Mouse (Mus musculus) neural tube, embryonic 15.5 days (tissue): ENCODE measurements around the gene Letmd1. TPM values are rescaled to one million over a fixed set of nuclear protein-coding genes. Genes with fewer than 3 reads are reported as not detected.

ENCODE experiments used
- ATAC-seq: fragments of 200-750 bp; cut with Nextera tagmentation; 2 replicates; pipeline ENCODE4 v1.8.0; 2017; ENCODE audit warnings: mild to moderate bottlenecking, moderate TSS enrichment, moderate library complexity; ENCODE audit not compliant: low FRiP score
- H3K27ac ChIP-seq: fragments of 300-500 bp; sonication (generic); replicated peaks from 2 replicates; pipeline ENCODE4 v1.5.1; 2015; ENCODE audit warnings: mild to moderate bottlenecking, inconsistent platforms
- H3K27me3 ChIP-seq: fragments of 300-500 bp; sonication (generic); replicated peaks from 2 replicates; pipeline ENCODE4 v1.6.1; 2015; ENCODE audit warnings: inconsistent platforms
- H3K36me3 ChIP-seq: fragments of 300-500 bp; sonication (generic); 2 replicates; pipeline ENCODE4 v1.6.1; 2015; ENCODE audit warnings: inconsistent platforms
- H3K4me1 ChIP-seq: fragments of 300-500 bp; sonication (generic); 2 replicates; pipeline ENCODE4 v1.6.1; 2015; ENCODE audit warnings: inconsistent platforms
- H3K4me2 ChIP-seq: fragments of 300-500 bp; sonication (generic); 2 replicates; pipeline ENCODE4 v1.6.1; 2015; ENCODE audit warnings: inconsistent platforms, mild to moderate bottlenecking, moderate library complexity
- H3K4me3 ChIP-seq: fragments of 300-500 bp; sonication (generic); replicated peaks from 2 replicates; pipeline ENCODE4 v1.5.1; 2015; ENCODE audit warnings: mild to moderate bottlenecking, inconsistent platforms
- H3K9ac ChIP-seq: fragments of 300-500 bp; sonication (generic); replicated peaks from 2 replicates; pipeline ENCODE4 v1.6.1; 2015; ENCODE audit warnings: mild to moderate bottlenecking, inconsistent platforms
- H3K9me3 ChIP-seq: fragments of 300-500 bp; sonication (generic); replicated peaks from 2 replicates; pipeline ENCODE4 v1.6.1; 2016; ENCODE audit warnings: inconsistent platforms
- WGBS: fragments of 180-500 bp; shearing (Covaris S2); methylation state at CpG from one replicate; pipeline ENCODE4 v1.1.7; 2015; ENCODE audit warnings: mixed read lengths; 5-methylcytosine and 5-hydroxymethylcytosine counted together
- polyA plus RNA-seq: library from polyadenylated mRNA; unstranded; fragments of >200 nt; fragmentation: Nextera tagmentation; extraction: Ambion mirVana; gene quantifications from 2 replicates; pipeline ENCODE4 v1.2.1, GENCODE M21; 2015

Letmd1 gene
- polyA plus RNA-seq, 1 experiment from 2014 or later, result 57.2 TPM

GRCm38 (mm10) chr15:100456356-100456991, 12.3 kb upstream of the Letmd1 start:
- no peaks in the 10 kb centered on the region for H3K27me3 ChIP-seq
- H3K4me1 ChIP-seq, result peaks cover 9% of the 10 kb centered on the region
- no peak for ATAC-seq
- no peak overlapping the region for H3K27ac ChIP-seq
- H3K4me3 ChIP-seq, result no peak overlapping the region
- no peak overlapping the region for H3K9ac ChIP-seq
- no peak overlapping the region for H3K4me2 ChIP-seq
- WGBS, result 71% methylated on average over 7 of the region's 7 CpGs
- no peaks in the 10 kb centered on the region for H3K36me3 ChIP-seq
- no peaks in the 10 kb centered on the region for H3K9me3 ChIP-seq

- Histone ChIP-seq H3K36me3 (no peaks in the 10 kb centered on the region), H3K9ac (no peak overlapping the region), H3K4me1 (peaks cover 9% of the 10 kb centered on the region), H3K9me3 (no peaks in the 10 kb centered on the region), H3K4me3 (no peak overlapping the region), H3K27ac (0 out of 2 replicates have a peak overlapping the region, but pooled peaks have one; percentile 23), H3K27me3 (no peaks in the 10 kb centered on the region), H3K4me2 (peak overlapping the region; percentile 17; the same call in 1 of the 2 replicates)
- 9% methylated on average over 17 of the region's 17 CpGs for WGBS
- peak; percentile 59; the same call in 1 of the 2 replicates for ATAC-seq
Observed at GRCm38 (mm10) chr15:100457340-100457739, 11.5 kb upstream of the Letmd1 start.

GRCm38 (mm10) chr15:100458055-100458454, 10.8 kb upstream of the Letmd1 start:
- H3K4me3 ChIP-seq, result no peak overlapping the region
- H3K9ac ChIP-seq, result no peak overlapping the region
- no peak for ATAC-seq
- 42% methylated on average over 10 of the region's 10 CpGs for WGBS
- H3K36me3 ChIP-seq, result no peaks in the 10 kb centered on the region
- H3K27ac ChIP-seq, result no peak overlapping the region
- H3K27me3 ChIP-seq, result no peaks in the 10 kb centered on the region
- no peak overlapping the region for H3K4me2 ChIP-seq
- peaks cover 9% of the 10 kb centered on the region for H3K4me1 ChIP-seq
- H3K9me3 ChIP-seq, result no peaks in the 10 kb centered on the region

DNA sequence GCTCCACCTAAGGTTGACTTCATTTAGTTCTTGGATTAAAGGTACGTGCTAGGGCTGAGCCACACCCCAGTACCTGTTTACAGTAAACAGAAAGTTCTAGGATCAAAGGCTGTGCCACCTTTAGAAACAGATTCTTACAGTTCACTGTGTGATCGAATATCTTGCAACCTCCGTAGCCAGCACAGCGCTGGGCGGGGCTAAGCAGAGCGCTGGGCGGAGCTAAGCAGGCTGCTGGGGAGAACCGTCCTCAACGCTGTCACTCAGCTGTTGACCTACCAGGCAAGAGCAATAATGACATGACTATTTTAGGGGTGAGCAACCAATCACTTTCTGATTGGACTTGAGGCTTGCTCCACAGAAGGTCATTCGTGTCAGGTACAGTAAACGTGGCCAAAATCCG, 7.9 kb upstream of the Letmd1 start:
- Histone ChIP-seq H3K4me2 (0 out of 2 replicates have a peak overlapping the region, but pooled peaks have one; percentile 27), H3K9me3 (no peaks in the 10 kb centered on the region), H3K27ac (no peak overlapping the region), H3K4me3 (no peak overlapping the region), H3K4me1 (peaks cover 9% of the 10 kb centered on the region), H3K36me3 (no peaks in the 10 kb centered on the region), H3K27me3 (no peaks in the 10 kb centered on the region), H3K9ac (no peak overlapping the region)
- 12% methylated on average over 12 of the region's 12 CpGs for WGBS
- ATAC-seq, result no peak

DNA sequence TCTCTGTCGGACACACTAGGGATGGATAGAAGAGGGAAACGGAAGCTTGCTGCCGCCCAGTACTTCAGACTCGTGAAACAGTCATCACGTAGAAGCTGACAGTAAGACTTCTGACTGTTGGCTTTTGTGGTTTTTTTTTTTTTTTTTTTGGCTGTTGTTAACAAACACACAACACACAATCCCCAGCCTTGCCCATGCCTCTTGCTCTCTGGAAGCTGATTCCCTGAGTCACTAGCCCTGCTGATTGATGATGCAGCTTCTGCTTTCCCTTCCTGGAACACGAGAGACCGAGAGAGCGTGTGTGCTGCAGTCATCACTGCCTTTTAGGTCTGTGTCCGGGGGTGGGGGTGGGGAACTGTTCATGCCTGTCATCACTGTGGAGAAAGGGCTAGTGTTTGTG, 7.2 kb upstream of the Letmd1 start:
- Histone ChIP-seq H3K9ac (no peak overlapping the region), H3K36me3 (no peaks in the 10 kb centered on the region), H3K4me2 (no peak overlapping the region), H3K4me3 (no peak overlapping the region), H3K27me3 (no peaks in the 10 kb centered on the region), H3K27ac (no peak overlapping the region), H3K9me3 (no peaks in the 10 kb centered on the region), H3K4me1 (peaks cover 12% of the 10 kb centered on the region)
- ATAC-seq, result no peak
- 74% methylated on average over 9 of the region's 9 CpGs for WGBS

- H3K4me3 ChIP-seq, result no peak overlapping the region
- H3K9ac ChIP-seq, result no peak overlapping the region
- no peak for ATAC-seq
- no peaks in the 10 kb centered on the region for H3K27me3 ChIP-seq
- H3K36me3 ChIP-seq, result no peaks in the 10 kb centered on the region
- H3K4me2 ChIP-seq, result no peak overlapping the region
- H3K27ac ChIP-seq, result no peak overlapping the region
- H3K9me3 ChIP-seq, result no peaks in the 10 kb centered on the region
- H3K4me1 ChIP-seq, result peaks cover 14% of the 10 kb centered on the region
- 70% methylated on average over 5 of the region's 5 CpGs for WGBS
Observed at GRCm38 (mm10) chr15:100462086-100462485, 6.7 kb upstream of the Letmd1 start.

- 24% methylated on average over 6 of the region's 6 CpGs for WGBS
- H3K9ac ChIP-seq, result no peak overlapping the region
- H3K4me1 ChIP-seq, result peaks cover 20% of the 10 kb centered on the region
- H3K4me2 ChIP-seq, result no peak overlapping the region
- no peak for ATAC-seq
- H3K9me3 ChIP-seq, result no peaks in the 10 kb centered on the region
- H3K36me3 ChIP-seq, result no peaks in the 10 kb centered on the region
- H3K4me3 ChIP-seq, result no peak overlapping the region
- H3K27me3 ChIP-seq, result no peaks in the 10 kb centered on the region
- H3K27ac ChIP-seq, result no peak overlapping the region
Observed at GRCm38 (mm10) chr15:100463712-100464111, 5.1 kb upstream of the Letmd1 start.

- H3K4me3 ChIP-seq, result no peak overlapping the region
- H3K36me3 ChIP-seq, result no peaks in the 10 kb centered on the region
- no peak overlapping the region for H3K9ac ChIP-seq
- no peaks in the 10 kb centered on the region for H3K9me3 ChIP-seq
- H3K4me2 ChIP-seq, result no peak overlapping the region
- no peak overlapping the region for H3K27ac ChIP-seq
- WGBS, result 83% methylated on average over 2 of the region's 2 CpGs
- H3K4me1 ChIP-seq, result peaks cover 30% of the 10 kb centered on the region
- H3K27me3 ChIP-seq, result no peaks in the 10 kb centered on the region
- ATAC-seq, result no peak
Observed at GRCm38 (mm10) chr15:100465432-100465831, 3.4 kb upstream of the Letmd1 start.

- no peaks in the 10 kb centered on the region for H3K27me3 ChIP-seq
- H3K36me3 ChIP-seq, result peaks cover 8% of the 10 kb centered on the region; the same call in 1 of the 2 replicates
- peak overlapping the region; percentile 82 for H3K4me3 ChIP-seq
- peak overlapping the region; percentile 86 for H3K4me2 ChIP-seq
- H3K4me1 ChIP-seq, result peaks cover 29% of the 10 kb centered on the region
- 38% methylated on average over 8 of the region's 8 CpGs for WGBS
- ATAC-seq, result no peak
- H3K27ac ChIP-seq, result no peak overlapping the region
- no peaks in the 10 kb centered on the region for H3K9me3 ChIP-seq
- no peak overlapping the region for H3K9ac ChIP-seq
Observed at GRCm38 (mm10) chr15:100467738-100468137, 1.1 kb upstream of the Letmd1 start.

- Histone ChIP-seq H3K36me3 (peaks cover 22% of the 10 kb centered on the region), H3K9ac (peak overlapping the region; percentile 87), H3K27ac (peak overlapping the region; percentile 92), H3K9me3 (no peaks in the 10 kb centered on the region), H3K27me3 (no peaks in the 10 kb centered on the region), H3K4me1 (peaks cover 29% of the 10 kb centered on the region), H3K4me3 (peak overlapping the region; percentile 82), H3K4me2 (peak overlapping the region; percentile 86)
- WGBS, result under 1% methylated on average over 19 of the region's 19 CpGs
- peak; percentile 26 for ATAC-seq
Observed at GRCm38 (mm10) chr15:100469189-100469545, 344 bp downstream of the Letmd1 start.

- no peak for ATAC-seq
- H3K27ac ChIP-seq, result no peak overlapping the region
- H3K4me3 ChIP-seq, result peak overlapping the region; percentile 82
- no peaks in the 10 kb centered on the region for H3K9me3 ChIP-seq
- peaks cover 31% of the 10 kb centered on the region for H3K36me3 ChIP-seq
- 68% methylated on average over 10 of the region's 10 CpGs for WGBS
- H3K27me3 ChIP-seq, result no peaks in the 10 kb centered on the region
- H3K4me1 ChIP-seq, result peaks cover 29% of the 10 kb centered on the region
- peak overlapping the region; percentile 86 for H3K4me2 ChIP-seq
- peak overlapping the region; percentile 87 for H3K9ac ChIP-seq
Observed at GRCm38 (mm10) chr15:100470037-100470436, 1.2 kb downstream of the Letmd1 start.

DNA sequence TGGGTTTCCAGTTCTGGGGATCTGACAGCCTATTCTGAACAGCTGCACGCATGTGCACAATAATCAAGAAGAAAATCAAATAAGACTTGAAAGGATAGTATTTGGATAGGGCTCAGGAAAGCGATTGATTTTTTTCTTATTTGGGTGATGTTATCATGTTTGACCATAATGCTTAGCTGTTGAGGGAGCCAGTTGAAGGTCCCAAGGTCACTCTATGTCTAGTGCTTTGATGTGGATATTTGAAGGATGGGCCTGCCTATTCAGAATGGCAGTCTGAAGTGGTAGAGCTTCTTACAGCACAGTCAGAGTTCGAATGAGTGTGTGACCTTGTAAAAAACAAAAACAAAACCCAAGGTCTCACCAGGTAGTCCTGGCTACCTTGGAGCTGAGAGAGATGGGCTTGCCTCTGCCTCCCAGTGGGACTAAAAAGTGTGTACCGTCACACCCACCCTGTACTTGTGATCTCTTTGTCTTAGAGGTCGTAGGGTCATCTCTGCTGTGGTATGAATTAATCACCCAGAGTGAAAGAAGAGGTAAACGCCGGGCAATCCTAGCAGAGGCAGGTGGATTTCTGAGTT, 5.2 kb downstream of the Letmd1 start:
- ATAC-seq, result no peak
- Histone ChIP-seq H3K4me1 (peaks cover 13% of the 10 kb centered on the region), H3K4me2 (no peak overlapping the region), H3K9ac (no peak overlapping the region), H3K9me3 (no peaks in the 10 kb centered on the region), H3K36me3 (peaks cover 69% of the 10 kb centered on the region), H3K4me3 (no peak overlapping the region), H3K27me3 (no peaks in the 10 kb centered on the region), H3K27ac (no peak overlapping the region)
- WGBS, result 79% methylated on average over 7 of the region's 7 CpGs
